Mouse (Mus musculus) lung, postnatal 0 days (tissue): ENCODE results near the gene Clrn1.

Experiments used
- CTCF ChIP-seq: IDR thresholded peaks from 2 replicates; pipeline ENCODE4 v1.5.1; 2016; ENCODE audit warnings: antibody characterized with exemption, mild to moderate bottlenecking
- EP300 ChIP-seq: IDR thresholded peaks from 2 replicates; pipeline ENCODE4 v1.6.1; 2016; ENCODE audit warnings: antibody characterized with exemption, mild to moderate bottlenecking, control low read depth

DNA sequence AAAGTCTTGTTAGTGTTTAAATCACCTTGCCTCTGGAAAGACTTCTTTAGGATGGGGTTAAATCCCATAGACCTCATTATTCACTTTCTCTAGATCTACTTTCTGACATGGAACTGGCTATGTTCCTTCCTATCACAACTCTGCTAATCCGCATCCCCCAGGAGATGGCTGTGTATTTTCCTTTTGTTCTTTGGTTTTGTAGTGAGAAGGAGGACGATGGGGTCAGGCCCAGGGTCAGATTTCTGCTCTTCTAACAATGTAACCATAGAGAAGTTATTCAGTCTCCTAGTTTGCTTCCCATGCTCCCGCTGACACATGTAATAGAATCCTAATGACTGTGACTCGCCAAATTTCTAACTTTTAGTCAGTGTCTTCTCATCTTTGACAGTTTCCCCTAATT is 58.9 kb downstream of the Clrn1 start:
- TF ChIP-seq CTCF (no peak), EP300 (no peak)
